ENCODE assay signal across 16 mouse cellular contexts in genomic region chr10:39686811-39687210, GRCm38 (mm10). TPM values are rescaled to one million over a fixed set of nuclear protein-coding genes. Genes with fewer than 3 reads are reported as not detected.
DNase-seq lines count a peak whose midpoint lies in the region; ATAC-seq and TF ChIP-seq lines count a peak whose summit lies in the region.
"Had no signal": no experiment of that assay in that cellular context is flagged by ENCODE, and none has a peak within 500 bp of the region (broad histone marks: within the 10 kb centered on the region; RNA-seq: fewer than 3 reads in every experiment).

No protein-coding gene starts in this region.

- H3K4me1 ChIP-seq in CH12.LX (ENCODE audit: control insufficient read depth in 1 of 2, insufficient read depth in 2 of 2): peaks cover 2 to 48% of the 10 kb centered on the region in 2 experiments; a peak in 2 of 4 replicates

- peak; percentile 23 for TF ChIP-seq RAD21 in CH12.LX (IDR thresholded peaks at IDR 0.05; ENCODE audit: low read depth, low read length)

- H3K27me3 ChIP-seq in CH12.LX (replicated peaks): no peaks in the 10 kb centered on the region

- intact Hi-C loops in left cerebral cortex, postnatal 25 days (cut with DNase I): no loop called here

- no peak overlapping the region for H3K4me2 ChIP-seq in CH12.LX (ENCODE audit: insufficient read depth, low read depth, poor library complexity, severe bottlenecking)

- TF ChIP-seq EP300 in CH12.LX (IDR thresholded peaks at IDR 0.05; ENCODE audit: low read length): no peak

- in situ Hi-C loops in CH12.LX (cut with MboI; ENCODE audit: low pct_ligation_motif_present, low pct_unique_long_range_greater_than_20kb, low sequenced_read_pairs): no loop called here

- no peak for TF ChIP-seq POLR2A in CH12.LX (IDR thresholded peaks at IDR 0.05; ENCODE audit: low read depth, low read length)

- H3K4me3 ChIP-seq in CH12.LX (replicated peaks in 1 of 3; ENCODE audit: low read depth in 2 of 3, low read length in 2 of 3, poor library complexity in 1 of 3): no peak overlapping the region
- H3K4me3 ChIP-seq: heart, adult 2 months; midbrain, embryonic 10.5 days had no signal

- dilution Hi-C loops in CH12.LX (cut with MboI; ENCODE audit: extremely low pct_ligation_motif_present, extremely low pct_unique_long_range_greater_than_20kb, low sequenced_read_pairs): no loop called here

- peak; percentile 13 to 23 for DNase-seq in left cerebral cortex, postnatal 25 days (ENCODE audit: low spot score in 2 of 2)
- no peak for DNase-seq in left cerebral cortex, adult 18-20 months (ENCODE audit: low spot score in 2 of 2)
- peak; percentile 96 for DNase-seq in A20 (ENCODE audit: low read depth, low spot score)
- DNase-seq in CH12.LX (ENCODE audit: extremely low read depth): peak; percentile 63
- no peak for DNase-seq in retina, embryonic 14.5 days (ENCODE audit: low spot score)
- no peak for DNase-seq in frontal cortex, postnatal 36 days (ENCODE audit: low spot score in 2 of 2)
- DNase-seq in heart, adult 8-10 months (ENCODE audit: low spot score): no peak
- DNase-seq: adrenal gland, postnatal 25 days; cerebellum, adult 11 months; heart, postnatal 14 days; kidney, postnatal 36 days; lung, adult 18-20 months had no signal

- peak; percentile 53 for ATAC-seq in monocyte, adult 5-6 weeks (replicated peaks; ENCODE audit: insufficient number of reproducible peaks, low FRiP score, low TSS enrichment, poor library complexity, severe bottlenecking)
- ATAC-seq: inflammation-experienced regulatory T-cells, adult 6 months had no signal

- no peaks in the 10 kb centered on the region for H3K79me2 ChIP-seq in CH12.LX (replicated peaks; ENCODE audit: control insufficient read depth, extremely low read depth, insufficient read depth, poor library complexity, severe bottlenecking)

- H3K36me3 ChIP-seq in CH12.LX (replicated peaks in 1 of 2; ENCODE audit: control insufficient read depth in 1 of 2, insufficient read depth in 1 of 2, low read length in 1 of 2): no peaks in the 10 kb centered on the region

- H3K9ac ChIP-seq in CH12.LX (ENCODE audit: insufficient read depth, low read depth): no peak overlapping the region

- TF ChIP-seq CTCF in CH12.LX (conservative IDR thresholded peaks at IDR 0.05 in 1 of 2, IDR thresholded peaks at IDR 0.05 in 1 of 2; ENCODE audit: low read depth in 2 of 2, low read length in 2 of 2): peak in 1 of 2 experiments; percentile 26; a peak in 1 of 4 replicates

- H3K27ac ChIP-seq in CH12.LX (ENCODE audit: insufficient read depth, low read depth): no peak overlapping the region
- H3K27ac ChIP-seq: heart, adult 2 months; midbrain, embryonic 10.5 days had no signal

- no peaks in the 10 kb centered on the region for H3K9me3 ChIP-seq in CH12.LX (replicated peaks; ENCODE audit: low read length)
- H3K9me3 ChIP-seq: midbrain, embryonic 10.5 days had no signal

TF ChIP-seq in CH12.LX, 34 proteins besides CTCF, POLR2A, EP300 and RAD21:
- TF ChIP-seq CHD2 (IDR thresholded peaks at IDR 0.05; ENCODE audit: low read length): no peak
- TF ChIP-seq HCFC1 (IDR thresholded peaks at IDR 0.05; ENCODE audit: low read depth, low read length): no peak
- TF ChIP-seq POLR2AphosphoS2 (IDR thresholded peaks at IDR 0.05; ENCODE audit: low read depth, low read length): no peak
- TF ChIP-seq JUN (IDR thresholded peaks at IDR 0.05; ENCODE audit: insufficient read depth, low read depth, low read length): no peak
- TF ChIP-seq IRF4 (IDR thresholded peaks at IDR 0.05; ENCODE audit: low read depth, low read length): no peak
- TF ChIP-seq NRF1 (IDR thresholded peaks at IDR 0.05; ENCODE audit: low read depth, low read length): no peak
- no peak for TF ChIP-seq ZC3H11A (IDR thresholded peaks at IDR 0.05; ENCODE audit: low read depth, low read length)
- no peak for TF ChIP-seq CHD1 (IDR thresholded peaks at IDR 0.05; ENCODE audit: low read depth, low read length)
- no peak for TF ChIP-seq BHLHE40 (IDR thresholded peaks at IDR 0.05; ENCODE audit: low read depth, low read length)
- no peak for TF ChIP-seq ZNF384 (IDR thresholded peaks at IDR 0.05; ENCODE audit: low read depth, low read length)
- no peak for TF ChIP-seq MEF2A (IDR thresholded peaks at IDR 0.05; ENCODE audit: borderline replicate concordance, low read depth, low read length)

RNA-seq across cellular contexts. Expression of gene Rev3l, which starts 45.1 kb away (rescaled TPM):
- 10 to 100 TPM; 24.7 to 28.5 TPM for total RNA-seq in left cerebral cortex, postnatal 25 days (2021)
- 10 to 100 TPM; 21.4 to 24.1 TPM for total RNA-seq in left cerebral cortex, adult 18-20 months (2021)
- 10.5 and 11.0 TPM in 2 replicates for total RNA-seq in CH12.LX (2012; rRNA removed)
- 18.0 and 19.9 TPM in 2 replicates for total RNA-seq in CH12.LX (2014; rRNA removed)
- 13.4 and 13.9 TPM in 2 replicates for polyA plus RNA-seq in CH12.LX (2012; ENCODE audit: insufficient read length, low read depth)
- total RNA-seq in monocyte, adult 5-6 weeks (2017): 15.5 to 32.1 TPM (median 16.0 TPM) in 3 replicates
- 10 to 100 TPM in 1 of 4 experiments, 1 to 10 TPM in 3; 9.1 to 11.0 (median 9.7) TPM for total RNA-seq in heart, adult 8-10 months (2022)

Comparison
In these comparisons a context has a peak if more than half of its experiments do, and no peak if none do; other contexts are left out.
1. DNase-seq: peak in left cerebral cortex, postnatal 25 days (2 of 2), A20 (single experiment) and CH12.LX (single experiment); none in left cerebral cortex, adult 18-20 months (0 of 2), retina, embryonic 14.5 days (single experiment), frontal cortex, postnatal 36 days (0 of 2) and heart, adult 8-10 months (single experiment).